Mouse (Mus musculus) urinary bladder, postnatal 4 days (tissue): Measurements from ENCODE around the gene Med12l.
A peak's percentile ranks its signal among the peaks of the same experiment; 100 is the strongest.

ENCODE experiments used
- DNase-seq, 2 experiments: peaks; one replicate each; pipeline ENCODE4 v3.0.0; 2021 to 2022; ENCODE audit warnings: low spot score in 2 of 2

Med12l gene

DNA sequence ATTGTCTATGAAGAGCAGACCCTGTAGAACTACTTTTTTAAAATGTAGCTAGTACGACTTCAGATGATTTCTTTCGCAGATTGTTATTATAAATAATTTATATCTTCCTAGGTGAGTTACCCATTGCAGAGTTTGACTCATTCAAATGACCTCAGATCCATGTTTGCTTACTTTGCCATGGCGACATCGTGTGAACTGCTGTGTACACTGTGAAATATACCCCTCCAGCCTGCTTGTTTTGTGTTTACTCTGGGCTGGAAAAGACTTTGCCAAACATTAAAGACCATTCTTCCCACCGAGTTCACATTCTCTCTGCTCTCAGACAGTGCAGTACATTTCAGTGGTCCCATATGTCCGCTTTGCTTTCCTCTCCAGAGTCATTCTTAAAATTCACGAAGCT lies 310.5 kb downstream of the Med12l start:
- no peak for DNase-seq

DNA sequence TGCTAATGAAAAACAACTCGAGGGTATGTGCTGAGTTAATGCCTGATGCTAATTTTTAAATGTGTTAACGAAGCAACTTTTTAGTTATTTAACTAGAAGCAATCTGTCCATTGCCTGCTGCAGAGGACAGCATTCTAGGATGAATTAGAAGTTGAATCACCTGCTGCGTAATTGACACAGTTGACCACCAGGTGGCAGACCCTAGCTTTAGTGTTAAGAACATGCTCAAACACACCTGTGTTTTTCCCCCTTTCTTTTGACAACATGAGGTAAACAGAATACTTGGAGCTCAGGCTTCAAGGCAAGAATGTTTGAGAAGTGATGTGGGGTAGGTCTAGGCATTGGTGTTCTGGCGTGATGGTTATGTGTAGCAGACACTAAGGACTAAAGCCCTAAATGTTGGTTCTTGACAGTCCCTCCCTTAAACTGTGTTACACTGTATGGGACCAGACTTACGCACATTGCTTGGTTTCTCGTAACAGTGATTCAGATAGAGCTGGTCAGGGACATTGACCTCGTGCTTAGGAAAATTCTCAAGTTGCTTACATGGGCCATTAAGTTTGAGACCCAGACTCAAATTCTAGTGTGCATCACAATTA lies 315.8 kb downstream of the Med12l start:
- DNase-seq: no peak

GRCm38 (mm10) chr3:59328526-59328925 lies 322.9 kb downstream of the Med12l start:
- no peak for DNase-seq

- no peak for DNase-seq
Observed at GRCm38 (mm10) chr3:59341647-59342427, 336.2 kb downstream of the Med12l start.

DNA sequence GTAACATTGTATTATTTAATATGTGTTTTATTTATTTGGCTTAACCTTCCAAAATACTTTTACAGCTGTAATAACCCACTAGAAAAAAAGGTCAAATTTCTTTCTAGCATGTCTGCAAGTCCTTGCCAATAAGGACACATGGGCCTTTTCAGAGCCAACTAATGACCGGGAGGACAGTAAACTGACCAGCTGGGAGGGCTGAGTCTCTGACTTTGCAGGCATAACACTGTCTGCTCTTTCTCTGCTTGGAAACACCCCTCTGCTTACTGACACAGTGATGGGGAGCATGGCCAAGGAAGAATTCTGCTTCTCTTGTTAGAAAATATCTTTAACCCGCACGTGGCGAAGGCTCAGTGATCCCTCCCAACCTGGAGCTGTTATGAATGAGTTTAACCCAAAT lies 337.4 kb downstream of the Med12l start:
- peak in 1 of 2 experiments; percentile 52 for DNase-seq

DNA sequence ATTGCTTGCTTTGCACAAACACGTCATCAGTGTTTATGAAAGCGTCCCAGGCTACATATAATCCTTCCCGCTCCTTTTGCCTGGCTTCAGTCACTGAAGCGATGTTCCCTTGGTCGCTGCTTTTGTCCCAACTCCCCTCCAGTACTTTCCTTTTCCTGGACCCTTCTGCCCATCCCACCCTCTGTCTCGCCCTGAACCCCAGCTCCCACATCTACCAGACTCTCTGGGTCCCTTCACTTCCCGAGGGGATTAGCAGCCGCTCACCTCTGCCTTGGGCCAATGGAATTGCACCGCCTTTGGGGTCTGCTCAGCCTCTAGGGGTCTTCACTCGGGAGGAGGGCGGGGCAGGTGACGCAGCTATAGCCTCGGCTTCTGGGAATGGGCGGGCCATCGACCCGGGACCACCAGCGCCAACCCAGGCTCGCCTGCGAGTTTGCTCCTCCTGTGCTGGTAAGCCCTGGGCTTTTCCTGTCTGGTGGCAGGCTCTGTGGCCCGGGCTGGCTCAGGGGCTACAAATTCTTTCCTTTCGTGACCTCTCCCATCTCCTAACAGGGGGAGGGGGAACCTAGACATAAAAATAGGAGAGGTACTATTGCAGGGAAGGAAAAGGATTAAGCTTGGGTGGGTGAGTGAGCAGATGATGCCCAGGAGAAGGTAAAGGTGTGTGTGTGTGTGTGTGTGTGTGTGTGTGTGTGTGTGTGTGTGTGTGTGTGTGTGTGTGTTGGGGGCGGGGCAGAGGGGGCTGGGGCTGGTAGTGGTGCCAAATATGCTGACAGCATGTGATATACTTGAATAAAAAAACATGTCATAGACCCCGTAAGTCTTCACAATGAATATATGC lies 338.7 kb downstream of the Med12l start, which contains the start of gene Igsf10:
Igsf10 (minus strand) TSS at position 330 of the 841 bp plus-strand sequence.
- DNase-seq: peak; percentile 62 to 66

- DNase-seq: no peak
Observed at GRCm38 (mm10) chr3:59351768-59352167, 346.1 kb downstream of the Med12l start.

DNA sequence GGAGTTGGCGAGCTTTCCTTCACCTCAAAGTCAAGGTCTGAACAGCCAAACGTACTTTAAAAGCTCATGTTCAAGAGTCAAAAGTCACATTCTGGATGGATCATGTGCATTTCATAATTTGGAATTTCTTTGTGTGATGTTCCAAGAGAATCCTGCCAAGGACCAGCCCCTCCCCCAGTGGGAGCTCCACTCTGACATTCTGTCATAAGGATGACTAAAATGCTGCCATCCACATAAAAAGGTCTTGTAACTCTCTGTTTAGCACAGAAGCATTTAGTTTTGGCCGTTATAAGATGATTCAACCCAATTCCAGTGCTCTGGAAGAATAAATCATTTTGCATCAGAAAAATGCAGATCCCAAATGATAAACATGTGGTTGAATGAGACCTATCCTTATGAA lies 348.5 kb downstream of the Med12l start:
- no peak for DNase-seq

DNA sequence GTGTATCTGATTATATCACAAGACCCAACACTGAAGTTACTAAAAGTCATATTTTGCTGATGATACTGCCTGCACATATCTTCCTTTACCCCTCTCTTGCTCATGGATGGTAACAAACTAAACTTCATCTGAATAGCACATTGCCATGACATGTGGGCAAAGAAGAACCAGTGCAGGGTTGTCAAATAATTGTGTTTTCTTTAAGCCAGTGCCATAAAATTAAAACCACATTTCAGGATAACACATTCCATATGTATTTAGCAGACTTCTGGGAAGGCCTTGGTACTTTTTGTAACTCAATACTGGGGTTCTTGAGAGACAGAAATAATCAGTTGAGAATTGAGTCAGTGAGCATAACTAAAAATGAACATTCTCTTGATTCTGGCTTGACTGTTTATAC lies 354.5 kb downstream of the Med12l start:
- DNase-seq: no peak

DNA sequence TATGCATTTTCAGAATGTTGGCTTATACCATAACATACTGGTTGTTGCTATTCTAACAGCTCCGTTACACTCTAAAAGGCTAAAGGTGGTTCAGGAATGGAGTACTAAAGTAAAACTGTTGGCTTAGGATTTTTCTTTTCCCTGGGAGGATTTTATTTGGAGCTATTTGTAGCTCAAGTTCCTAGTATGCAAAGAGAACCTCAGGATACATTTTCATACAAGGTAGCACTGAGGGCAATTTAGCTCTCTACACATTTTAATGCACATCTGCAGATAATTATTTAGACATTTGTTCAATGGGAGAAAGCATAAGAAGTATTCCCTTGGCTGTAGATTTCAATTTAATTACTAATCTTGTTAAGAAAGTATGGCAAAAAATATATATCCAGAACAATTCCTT lies 356.3 kb downstream of the Med12l start:
- no peak for DNase-seq
